Mouse (Mus musculus) kidney, postnatal 0 days (tissue): ENCODE results near the gene Msh4. TPM values are rescaled to one million over a fixed set of nuclear protein-coding genes. Genes with fewer than 3 reads are reported as not detected.

Experiments used
- ATAC-seq: fragments of 200-750 bp; cut with Nextera tagmentation; replicated peaks from 2 replicates; pipeline ENCODE4 v1.8.0; 2017; ENCODE audit warnings: low read depth, moderate number of reproducible peaks, moderate TSS enrichment, moderate library complexity; ENCODE audit not compliant: low FRiP score
- DNase-seq: peaks from one replicate; pipeline ENCODE4 v3.0.0-alpha.2; 2016; ENCODE audit warnings: low spot score
- H3K27ac ChIP-seq: fragments of 300-500 bp; sonication (generic); 2 replicates; pipeline ENCODE4 v1.5.1; 2014; ENCODE audit warnings: mild to moderate bottlenecking
- H3K27me3 ChIP-seq: fragments of 300-500 bp; sonication (generic); 2 replicates; pipeline ENCODE4 v1.6.1; 2014; ENCODE audit warnings: low read length, mixed read lengths; ENCODE audit not compliant: insufficient read depth
- H3K36me3 ChIP-seq: fragments of 300-500 bp; sonication (generic); 2 replicates; pipeline ENCODE4 v1.6.1; 2014; ENCODE audit warnings: low read length, mixed read lengths; ENCODE audit not compliant: insufficient read depth
- H3K4me1 ChIP-seq: fragments of 300-500 bp; sonication (generic); replicated peaks from 2 replicates; pipeline ENCODE4 v1.6.1; 2014; ENCODE audit warnings: antibody characterized with exemption, low read length, mixed read lengths; ENCODE audit not compliant: insufficient read depth
- H3K4me2 ChIP-seq: fragments of 300-500 bp; sonication (generic); 2 replicates; pipeline ENCODE4 v1.6.1; 2014; ENCODE audit warnings: mild to moderate bottlenecking, low read length, moderate library complexity, mixed read lengths
- H3K4me3 ChIP-seq: fragments of 300-500 bp; sonication (generic); replicated peaks from 2 replicates; pipeline ENCODE4 v1.5.1; 2014; ENCODE audit warnings: low read depth, low read length
- H3K9ac ChIP-seq: fragments of 300-500 bp; sonication (generic); 2 replicates; pipeline ENCODE4 v1.6.1; 2014; ENCODE audit warnings: low read depth, low read length
- H3K9me3 ChIP-seq: fragments of 300-500 bp; sonication (generic); replicated peaks from 2 replicates; pipeline ENCODE4 v1.6.1; 2016; ENCODE audit warnings: low read length, inconsistent platforms, mixed read lengths
- CTCF ChIP-seq: IDR thresholded peaks from 2 replicates; pipeline ENCODE4 v1.5.1; 2016; ENCODE audit warnings: antibody characterized with exemption, low read depth, mild to moderate bottlenecking, moderate library complexity
- WGBS: fragments of 180-500 bp; shearing (Covaris S2); extraction: QIAGEN DNeasy Blood & Tissue Kit; methylation state at CpG from one replicate; pipeline ENCODE4 v1.1.7; 2014; 5-methylcytosine and 5-hydroxymethylcytosine counted together
- polyA plus RNA-seq: library from polyadenylated mRNA; unstranded; fragments of >200 nt; fragmentation: Nextera tagmentation; extraction: Ambion mirVana; gene quantifications from 2 replicates; pipeline ENCODE4 v1.2.1, GENCODE M21; 2015

The Msh4 gene
- polyA plus RNA-seq, 1 experiment from 2014 or later = 0.09 TPM

GRCm38 (mm10) chr3:153889188-153889781 is 16.7 kb downstream of the Msh4 start:
- Histone ChIP-seq H3K4me3 (no peak overlapping the region), H3K4me1 (no peaks in the 10 kb centered on the region), H3K4me2 (no peak overlapping the region), H3K36me3 (no peaks in the 10 kb centered on the region), H3K9me3 (no peaks in the 10 kb centered on the region), H3K9ac (no peak overlapping the region), H3K27me3 (no peaks in the 10 kb centered on the region), H3K27ac (no peak overlapping the region)
- ATAC-seq (no peak), DNase-seq (no peak)
- WGBS = 71% methylated on average over 7 of the region's 8 CpGs
- no peak for TF ChIP-seq CTCF

DNA sequence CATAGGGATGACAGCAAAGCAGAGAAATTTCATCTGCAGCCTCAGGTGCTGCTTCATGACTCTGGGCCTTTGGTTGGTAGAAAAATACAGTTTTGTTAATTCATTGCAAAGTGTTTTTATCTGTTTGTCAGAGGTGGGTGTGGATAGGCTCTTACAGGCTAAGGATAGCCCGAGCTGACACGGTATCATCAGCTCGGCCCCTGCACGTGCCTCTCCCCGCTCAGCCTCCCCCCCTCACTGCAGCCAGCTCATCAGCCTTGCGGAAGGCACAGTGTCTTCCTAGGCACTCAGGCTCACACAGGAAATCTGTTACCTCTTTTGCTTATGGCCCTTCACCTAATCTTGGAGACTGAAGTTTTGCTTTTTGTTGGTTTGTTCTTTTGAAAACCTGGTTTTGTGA is 17.8 kb downstream of the Msh4 start:
- no peak overlapping the region for H3K9ac ChIP-seq
- 71% methylated on average over 6 of the region's 6 CpGs for WGBS
- H3K36me3 ChIP-seq = no peaks in the 10 kb centered on the region

GRCm38 (mm10) chr3:153886296-153886695 is 19.6 kb downstream of the Msh4 start:
- ATAC-seq (no peak), DNase-seq (no peak)
- H3K4me3 ChIP-seq = no peak overlapping the region
- peak; percentile 35; the same call in 1 of the 2 replicates for TF ChIP-seq CTCF
- no peaks in the 10 kb centered on the region for H3K9me3 ChIP-seq
- H3K27me3 ChIP-seq = no peaks in the 10 kb centered on the region
- no peaks in the 10 kb centered on the region for H3K4me1 ChIP-seq
- H3K27ac ChIP-seq = no peak overlapping the region
- no peak overlapping the region for H3K4me2 ChIP-seq
- no peak overlapping the region for H3K9ac ChIP-seq
- no peaks in the 10 kb centered on the region for H3K36me3 ChIP-seq

More for the DNA sequence above, 17.8 kb downstream of the Msh4 start:
- no peak overlapping the region for H3K4me3 ChIP-seq
- ATAC-seq (no peak), DNase-seq (no peak)
- TF ChIP-seq CTCF = no peak
- H3K27ac ChIP-seq = no peak overlapping the region
- no peaks in the 10 kb centered on the region for H3K27me3 ChIP-seq
- no peaks in the 10 kb centered on the region for H3K9me3 ChIP-seq
- H3K4me2 ChIP-seq = no peak overlapping the region
- H3K4me1 ChIP-seq = no peaks in the 10 kb centered on the region

DNA sequence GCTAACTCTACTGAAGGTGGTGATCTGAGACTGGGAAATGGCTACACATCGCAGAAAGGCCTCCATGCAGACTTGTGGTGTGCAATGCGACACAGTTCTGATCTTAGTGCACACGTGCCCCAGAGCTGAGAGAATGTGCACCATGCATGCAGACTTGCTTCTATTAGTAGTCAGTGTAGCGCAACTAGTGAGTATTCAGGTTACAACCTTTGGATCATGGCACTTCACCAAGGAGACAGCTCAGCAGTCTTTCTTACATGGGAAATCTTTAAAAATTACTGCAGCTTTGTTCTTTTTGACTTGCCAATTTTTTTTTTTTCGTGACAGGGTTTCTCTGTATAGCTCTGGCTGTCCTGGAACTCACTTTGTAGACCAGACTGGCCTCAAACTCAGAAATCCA is 34.5 kb downstream of the Msh4 start:
- WGBS = 63% methylated on average over 5 of the region's 5 CpGs
- Histone ChIP-seq H3K9me3 (no peaks in the 10 kb centered on the region), H3K27ac (no peak overlapping the region), H3K4me2 (no peak overlapping the region), H3K9ac (no peak overlapping the region), H3K4me1 (no peaks in the 10 kb centered on the region), H3K4me3 (no peak overlapping the region), H3K27me3 (no peaks in the 10 kb centered on the region), H3K36me3 (no peaks in the 10 kb centered on the region)
- TF ChIP-seq CTCF = no peak
- ATAC-seq = 0 out of 2 replicates have a peak, but pooled peaks have one; percentile 40
- no peak for DNase-seq

GRCm38 (mm10) chr3:153867149-153868136 is 38.5 kb downstream of the Msh4 start:
- peak; percentile 60 for TF ChIP-seq CTCF
- Histone ChIP-seq H3K27me3 (no peaks in the 10 kb centered on the region), H3K4me1 (no peaks in the 10 kb centered on the region), H3K9me3 (no peaks in the 10 kb centered on the region), H3K27ac (no peak overlapping the region), H3K4me2 (no peak overlapping the region), H3K4me3 (no peak overlapping the region), H3K9ac (no peak overlapping the region), H3K36me3 (no peaks in the 10 kb centered on the region)
- peak; percentile 26 for DNase-seq
- 64% methylated on average over 14 of the region's 14 CpGs for WGBS
- ATAC-seq = no peak

- DNase-seq = no peak
- no peak for ATAC-seq
- Histone ChIP-seq H3K27me3 (no peaks in the 10 kb centered on the region), H3K36me3 (no peaks in the 10 kb centered on the region), H3K27ac (no peak overlapping the region), H3K4me1 (no peaks in the 10 kb centered on the region), H3K4me3 (no peak overlapping the region), H3K9ac (no peak overlapping the region), H3K9me3 (no peaks in the 10 kb centered on the region), H3K4me2 (no peak overlapping the region)
- peak; percentile 28; the same call in 1 of the 2 replicates for TF ChIP-seq CTCF
- 86% methylated on average over 4 of the region's 4 CpGs for WGBS
Observed at GRCm38 (mm10) chr3:153864636-153865429, 41.1 kb downstream of the Msh4 start.
